Mouse (Mus musculus): ENCODE measurements around the gene Krtap8-1. TPM values are rescaled to one million over a fixed set of nuclear protein-coding genes. Genes with fewer than 3 reads are reported as not detected.

The Krtap8-1 gene
- total RNA-seq (2021): not detected

- DNase-seq: no peak
- intact Hi-C loops (cut with DNase I): no loop called here
Measured at GRCm38 (mm10) chr16:89487852-89488251, at the start of gene Krtap8-1. Krtap8-1 (minus strand) TSS chr16:89487952.

- DNase-seq: no peak
- intact Hi-C loops (cut with DNase I): no loop called here
Measured at GRCm38 (mm10) chr16:89537349-89537748, 49.6 kb upstream of the Krtap8-1 start.

GRCm38 (mm10) chr16:89530547-89530946, 42.8 kb upstream of the Krtap8-1 start:
- intact Hi-C loops (cut with DNase I): no loop called here

GRCm38 (mm10) chr16:89529846-89530245, 42.1 kb upstream of the Krtap8-1 start:
- no peak for DNase-seq
- intact Hi-C loops (cut with DNase I): loop anchor here (10.0 kb wide), 1 partner anchor 235 kb away; no protein-coding TSS in a partner anchor

More at GRCm38 (mm10) chr16:89530547-89530946, 42.8 kb upstream of the Krtap8-1 start:
- DNase-seq: no peak

- intact Hi-C loops (cut with DNase I): loop anchor here (10.0 kb wide), 1 partner anchor 236 kb away; no protein-coding TSS in a partner anchor
- DNase-seq: no peak
Measured at GRCm38 (mm10) chr16:89528380-89528779, 40.6 kb upstream of the Krtap8-1 start.

- no peak for DNase-seq
- intact Hi-C loops (cut with DNase I): loop anchor here (10.0 kb wide), 1 partner anchor 244 kb away; no protein-coding TSS in a partner anchor
Measured at GRCm38 (mm10) chr16:89520996-89521395, 33.2 kb upstream of the Krtap8-1 start.

GRCm38 (mm10) chr16:89520555-89520954, 32.8 kb upstream of the Krtap8-1 start:
- intact Hi-C loops (cut with DNase I): loop anchor here (10.0 kb wide), 1 partner anchor 244 kb away; no protein-coding TSS in a partner anchor
- DNase-seq: no peak

- intact Hi-C loops (cut with DNase I): loop anchor here (10.0 kb wide), 1 partner anchor 245 kb away; no protein-coding TSS in a partner anchor
- no peak for DNase-seq
Measured at GRCm38 (mm10) chr16:89520091-89520490, 32.3 kb upstream of the Krtap8-1 start.

- intact Hi-C loops (cut with DNase I): no loop called here
- peak; percentile 15 to 36 for DNase-seq
Measured at GRCm38 (mm10) chr16:89517635-89518034, 29.9 kb upstream of the Krtap8-1 start.

GRCm38 (mm10) chr16:89513431-89513830, 25.7 kb upstream of the Krtap8-1 start:
- intact Hi-C loops (cut with DNase I): no loop called here
- no peak for DNase-seq

GRCm38 (mm10) chr16:89508223-89508622, 20.5 kb upstream of the Krtap8-1 start, which contains the start of gene Krtap7-1:
Krtap7-1 (minus strand) TSS chr16:89508323.
- intact Hi-C loops (cut with DNase I): no loop called here
- no peak for DNase-seq

GRCm38 (mm10) chr16:89503571-89503970, 15.8 kb upstream of the Krtap8-1 start:
- intact Hi-C loops (cut with DNase I): no loop called here

GRCm38 (mm10) chr16:89501870-89502269, 14.1 kb upstream of the Krtap8-1 start:
- no peak for DNase-seq
- intact Hi-C loops (cut with DNase I): no loop called here

More at GRCm38 (mm10) chr16:89503571-89503970, 15.8 kb upstream of the Krtap8-1 start:
- no peak for DNase-seq

GRCm38 (mm10) chr16:89497002-89497401, 9.2 kb upstream of the Krtap8-1 start:
- intact Hi-C loops (cut with DNase I): no loop called here
- no peak for DNase-seq

- intact Hi-C loops (cut with DNase I): no loop called here
- DNase-seq: no peak
Measured at GRCm38 (mm10) chr16:89495394-89496153, 7.8 kb upstream of the Krtap8-1 start.

GRCm38 (mm10) chr16:89477679-89478314, 10.0 kb downstream of the Krtap8-1 start:
- no peak for DNase-seq
- intact Hi-C loops (cut with DNase I): no loop called here

GRCm38 (mm10) chr16:89461189-89461588, 26.6 kb downstream of the Krtap8-1 start:
- intact Hi-C loops (cut with DNase I): no loop called here
- no peak for DNase-seq

Data from heart, postnatal 36 days (tissue).